Mouse (Mus musculus): Measurements from ENCODE around the gene Alox5ap. TPM values are rescaled to one million over a fixed set of nuclear protein-coding genes. Genes with fewer than 3 reads are reported as not detected.

Alox5ap gene
- 9.5 and 14.8 TPM in 2 replicates for polyA plus RNA-seq (2014; fragmentation: Nextera tagmentation; extraction: Ambion mirVana)

GRCm38 (mm10) chr5:149264405-149264804 lies at the start of gene Alox5ap:
Alox5ap (plus strand) TSS chr5:149264767.
- Histone ChIP-seq H3K4me3 (replicated peaks; ENCODE audit: low read length) (no peak within 1 kb of the TSS), H3K9me3 (ENCODE audit: control insufficient read depth, low read length) (no peaks in the 10 kb centered on the region), H3K4me1 (replicated peaks; ENCODE audit: control insufficient read depth, insufficient read depth, low read length) (peaks cover 2% of the 10 kb centered on the region), H3K27ac (no peak within 1 kb of the TSS), H3K27me3 (ENCODE audit: control insufficient read depth, insufficient read depth, low read length) (no peaks in the 10 kb centered on the region), H3K36me3 (replicated peaks; ENCODE audit: control insufficient read depth, insufficient read depth) (no peaks in the 10 kb centered on the region), H3K4me2 (replicated peaks) (no peak within 1 kb of the TSS), H3K9ac (no peak within 1 kb of the TSS)
- DNase-seq (ENCODE audit: low spot score) (no peak), ATAC-seq (ENCODE audit: low FRiP score) (no peak)
- WGBS: 52% methylated on average over 4 of the region's 4 CpGs

GRCm38 (mm10) chr5:149215540-149215939 lies 49.0 kb upstream of the Alox5ap start:
- Histone ChIP-seq H3K4me2 (replicated peaks) (no peak overlapping the region), H3K27ac (no peak overlapping the region), H3K4me1 (replicated peaks; ENCODE audit: control insufficient read depth, insufficient read depth, low read length) (no peaks in the 10 kb centered on the region), H3K9ac (no peak overlapping the region), H3K9me3 (ENCODE audit: control insufficient read depth, low read length) (peaks cover 10% of the 10 kb centered on the region; the same call in 1 of the 2 replicates), H3K4me3 (replicated peaks; ENCODE audit: low read length) (no peak overlapping the region), H3K27me3 (ENCODE audit: control insufficient read depth, insufficient read depth, low read length) (no peaks in the 10 kb centered on the region), H3K36me3 (replicated peaks; ENCODE audit: control insufficient read depth, insufficient read depth) (peaks cover 69% of the 10 kb centered on the region)
- 99% methylated on average over 7 of the region's 7 CpGs for WGBS
- ATAC-seq (ENCODE audit: low FRiP score) (no peak), DNase-seq (ENCODE audit: low spot score) (no peak)

- Histone ChIP-seq H3K9ac (no peak overlapping the region), H3K4me2 (replicated peaks) (no peak overlapping the region), H3K4me1 (replicated peaks; ENCODE audit: control insufficient read depth, insufficient read depth, low read length) (no peaks in the 10 kb centered on the region), H3K27ac (no peak overlapping the region), H3K27me3 (ENCODE audit: control insufficient read depth, insufficient read depth, low read length) (no peaks in the 10 kb centered on the region), H3K36me3 (replicated peaks; ENCODE audit: control insufficient read depth, insufficient read depth) (peaks cover 47% of the 10 kb centered on the region), H3K9me3 (ENCODE audit: control insufficient read depth, low read length) (peaks cover 14% of the 10 kb centered on the region; the same call in 1 of the 2 replicates), H3K4me3 (replicated peaks; ENCODE audit: low read length) (no peak overlapping the region)
- WGBS: 90% methylated on average over 6 of the region's 6 CpGs
- DNase-seq (ENCODE audit: low spot score) (no peak), ATAC-seq (ENCODE audit: low FRiP score) (no peak)
Measured at GRCm38 (mm10) chr5:149217524-149218357, 46.8 kb upstream of the Alox5ap start.

GRCm38 (mm10) chr5:149219493-149219892 lies 45.1 kb upstream of the Alox5ap start:
- WGBS: 92% methylated on average over 3 of the region's 3 CpGs

GRCm38 (mm10) chr5:149221355-149221754 lies 43.2 kb upstream of the Alox5ap start:
- H3K9me3 ChIP-seq (ENCODE audit: control insufficient read depth, low read length): peaks cover 14% of the 10 kb centered on the region; the same call in 1 of the 2 replicates
- H3K4me1 ChIP-seq (replicated peaks; ENCODE audit: control insufficient read depth, insufficient read depth, low read length): peaks cover 4% of the 10 kb centered on the region; the same call in 1 of the 2 replicates
- DNase-seq (ENCODE audit: low spot score) (no peak), ATAC-seq (ENCODE audit: low FRiP score) (no peak)
- H3K27me3 ChIP-seq (ENCODE audit: control insufficient read depth, insufficient read depth, low read length): no peaks in the 10 kb centered on the region
- H3K9ac ChIP-seq: no peak overlapping the region
- 91% methylated on average over 4 of the region's 4 CpGs for WGBS
- no peak overlapping the region for H3K27ac ChIP-seq
- no peak overlapping the region for H3K4me3 ChIP-seq (replicated peaks; ENCODE audit: low read length)
- peaks cover 11% of the 10 kb centered on the region for H3K36me3 ChIP-seq (replicated peaks; ENCODE audit: control insufficient read depth, insufficient read depth)
- H3K4me2 ChIP-seq (replicated peaks): no peak overlapping the region

More at GRCm38 (mm10) chr5:149219493-149219892, 45.1 kb upstream of the Alox5ap start:
- Histone ChIP-seq H3K4me1 (replicated peaks; ENCODE audit: control insufficient read depth, insufficient read depth, low read length) (peaks cover 4% of the 10 kb centered on the region; the same call in 1 of the 2 replicates), H3K36me3 (replicated peaks; ENCODE audit: control insufficient read depth, insufficient read depth) (peaks cover 30% of the 10 kb centered on the region), H3K27ac (no peak overlapping the region), H3K4me3 (replicated peaks; ENCODE audit: low read length) (no peak overlapping the region), H3K4me2 (replicated peaks) (no peak overlapping the region), H3K9me3 (ENCODE audit: control insufficient read depth, low read length) (peaks cover 14% of the 10 kb centered on the region; the same call in 1 of the 2 replicates), H3K27me3 (ENCODE audit: control insufficient read depth, insufficient read depth, low read length) (no peaks in the 10 kb centered on the region), H3K9ac (no peak overlapping the region)
- DNase-seq (ENCODE audit: low spot score) (no peak), ATAC-seq (ENCODE audit: low FRiP score) (no peak)

GRCm38 (mm10) chr5:149224666-149225065 lies 39.9 kb upstream of the Alox5ap start:
- no peak overlapping the region for H3K27ac ChIP-seq
- H3K9me3 ChIP-seq (ENCODE audit: control insufficient read depth, low read length): 0 out of 2 replicates have a peak, but pooled peaks cover 4% of the 10 kb centered on the region
- H3K27me3 ChIP-seq (ENCODE audit: control insufficient read depth, insufficient read depth, low read length): no peaks in the 10 kb centered on the region
- ATAC-seq (ENCODE audit: low FRiP score) (no peak), DNase-seq (ENCODE audit: low spot score) (no peak)
- no peaks in the 10 kb centered on the region for H3K36me3 ChIP-seq (replicated peaks; ENCODE audit: control insufficient read depth, insufficient read depth)
- no peak overlapping the region for H3K9ac ChIP-seq
- no peak overlapping the region for H3K4me2 ChIP-seq (replicated peaks)
- WGBS: 22% methylated on average over 7 of the region's 7 CpGs
- no peak overlapping the region for H3K4me3 ChIP-seq (replicated peaks; ENCODE audit: low read length)
- H3K4me1 ChIP-seq (replicated peaks; ENCODE audit: control insufficient read depth, insufficient read depth, low read length): peaks cover 4% of the 10 kb centered on the region; the same call in 1 of the 2 replicates

GRCm38 (mm10) chr5:149228700-149229618 lies 35.6 kb upstream of the Alox5ap start:
- DNase-seq (ENCODE audit: low spot score) (peak; percentile 99), ATAC-seq (ENCODE audit: low FRiP score) (peak; percentile 97)
- Histone ChIP-seq H3K4me1 (replicated peaks; ENCODE audit: control insufficient read depth, insufficient read depth, low read length) (peaks cover under 1% of the 10 kb centered on the region; the same call in 1 of the 2 replicates), H3K36me3 (replicated peaks; ENCODE audit: control insufficient read depth, insufficient read depth) (no peaks in the 10 kb centered on the region), H3K27me3 (ENCODE audit: control insufficient read depth, insufficient read depth, low read length) (no peaks in the 10 kb centered on the region), H3K9ac (peak overlapping the region; percentile 69), H3K27ac (peak overlapping the region; percentile 93), H3K4me3 (replicated peaks; ENCODE audit: low read length) (peak overlapping the region; percentile 48), H3K9me3 (ENCODE audit: control insufficient read depth, low read length) (no peaks in the 10 kb centered on the region), H3K4me2 (replicated peaks) (peak overlapping the region; percentile 52)
- 3% methylated on average over 55 of the region's 55 CpGs for WGBS

GRCm38 (mm10) chr5:149229619-149230339 lies 34.8 kb upstream of the Alox5ap start:
- H3K27me3 ChIP-seq (ENCODE audit: control insufficient read depth, insufficient read depth, low read length): no peaks in the 10 kb centered on the region
- H3K27ac ChIP-seq: peak overlapping the region; percentile 93
- DNase-seq (ENCODE audit: low spot score): no peak
- H3K4me1 ChIP-seq (replicated peaks; ENCODE audit: control insufficient read depth, insufficient read depth, low read length): no peaks in the 10 kb centered on the region; the same call in 1 of the 2 replicates
- H3K36me3 ChIP-seq (replicated peaks; ENCODE audit: control insufficient read depth, insufficient read depth): no peaks in the 10 kb centered on the region
- peak overlapping the region; percentile 48 for H3K4me3 ChIP-seq (replicated peaks; ENCODE audit: low read length)
- 69% methylated on average over 18 of the region's 18 CpGs for WGBS
- H3K9me3 ChIP-seq (ENCODE audit: control insufficient read depth, low read length): no peaks in the 10 kb centered on the region
- no peak for ATAC-seq (ENCODE audit: low FRiP score)
- peak overlapping the region; percentile 52 for H3K4me2 ChIP-seq (replicated peaks)
- H3K9ac ChIP-seq: peak overlapping the region; percentile 69
